ENCODE assay signal across 8 mouse cellular contexts in the genomic region with DNA sequence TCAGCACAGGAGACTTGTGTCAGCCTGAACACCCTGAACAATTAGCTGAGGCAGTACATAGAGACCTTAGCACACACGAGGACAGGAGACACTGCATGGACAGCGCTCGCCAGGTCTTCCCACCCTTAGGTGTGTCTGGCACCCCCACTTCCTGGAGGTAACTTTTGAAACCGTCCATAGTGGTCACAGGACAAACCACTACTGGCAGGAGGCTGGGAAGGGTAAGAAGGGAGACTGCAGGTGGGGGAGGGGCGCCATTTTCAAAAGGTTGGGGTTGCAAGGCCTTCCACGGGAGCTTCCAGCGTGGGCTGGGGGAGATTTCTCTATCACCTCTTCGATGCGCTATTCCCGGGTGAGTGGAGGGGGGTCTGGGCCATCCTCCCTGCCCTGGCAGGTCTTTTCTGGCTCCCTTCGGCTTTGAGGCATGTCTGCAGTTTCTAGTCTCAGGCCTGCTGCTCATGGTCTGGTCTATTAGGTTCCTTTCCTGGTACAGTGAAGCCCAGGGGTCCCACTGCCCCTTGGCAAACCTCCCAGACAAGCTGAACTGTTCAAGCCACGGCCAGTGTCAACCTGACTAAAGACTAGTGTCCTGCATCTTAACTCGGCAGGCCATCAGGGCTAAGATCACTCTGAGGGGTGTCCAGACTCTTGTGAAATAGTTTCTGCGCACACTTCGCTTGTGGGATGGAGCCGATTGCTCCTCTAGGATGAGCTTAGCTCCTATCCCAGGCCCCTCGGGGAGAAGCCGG. TPM values are rescaled to one million over a fixed set of nuclear protein-coding genes. Genes with fewer than 3 reads are reported as not detected.
DNase-seq lines count a peak whose midpoint lies in the region; ATAC-seq lines count a peak whose summit lies in the region.

No protein-coding gene starts in this region.

- H3K4me2 ChIP-seq in forebrain, embryonic 12.5 days, result peak overlapping the region; percentile 76

- DNase-seq in retina, postnatal 1 day, result peak; percentile 24
- no peak for DNase-seq in retina, embryonic 14.5 days (ENCODE audit: low spot score)
- peak; percentile 38 to 59 for DNase-seq in kidney, adult 8-10 months
- DNase-seq in midbrain, embryonic 10.5 days (ENCODE audit: low spot score), result no peak
- DNase-seq in thymus, postnatal 4 days, result peak; percentile 70
- DNase-seq in left cerebral cortex, adult 11 months (ENCODE audit: low spot score), result no peak
- DNase-seq in adrenal gland, postnatal 14 days, result no peak

- H3K9ac ChIP-seq in forebrain, embryonic 12.5 days, result peak overlapping the region; percentile 64

- peak overlapping the region; percentile 42 for H3K4me3 ChIP-seq in forebrain, embryonic 12.5 days (replicated peaks)
- H3K4me3 ChIP-seq in midbrain, embryonic 10.5 days, result peak overlapping the region; percentile 57

- H3K36me3 ChIP-seq in forebrain, embryonic 12.5 days (replicated peaks), result peaks cover 31% of the 10 kb centered on the region
- H3K36me3 ChIP-seq in midbrain, embryonic 10.5 days, result peaks cover 37% of the 10 kb centered on the region

- no peak for ATAC-seq in forebrain, embryonic 12.5 days (ENCODE audit: low FRiP score)

- 38% methylated on average over 18 of the region's 18 CpGs for WGBS in forebrain, embryonic 12.5 days
- 38% methylated on average over 18 of the region's 18 CpGs for WGBS in midbrain, embryonic 10.5 days

- H3K27ac ChIP-seq in forebrain, embryonic 12.5 days, result no peak overlapping the region
- peak overlapping the region; percentile 79 for H3K27ac ChIP-seq in midbrain, embryonic 10.5 days (replicated peaks)

- H3K4me1 ChIP-seq in forebrain, embryonic 12.5 days, result peaks cover 18% of the 10 kb centered on the region
- peaks cover 28% of the 10 kb centered on the region for H3K4me1 ChIP-seq in midbrain, embryonic 10.5 days

- peaks cover 4% of the 10 kb centered on the region; the same call in 1 of the 2 replicates for H3K9me3 ChIP-seq in forebrain, embryonic 12.5 days
- H3K9me3 ChIP-seq in midbrain, embryonic 10.5 days (replicated peaks), result no peaks in the 10 kb centered on the region

- peaks cover 13% of the 10 kb centered on the region; the same call in 1 of the 2 replicates for H3K27me3 ChIP-seq in forebrain, embryonic 12.5 days
- H3K27me3 ChIP-seq in midbrain, embryonic 10.5 days (ENCODE audit: low read depth, poor library complexity, severe bottlenecking), result peaks cover 9% of the 10 kb centered on the region; the same call in 1 of the 2 replicates

RNA-seq across cellular contexts. Expression of a gene that starts 0.9 kb away (rescaled TPM):
- 37.8 and 42.6 TPM in 2 replicates for polyA plus RNA-seq in forebrain, embryonic 12.5 days (2016; fragmentation: Nextera tagmentation; extraction: Ambion mirVana)
- polyA plus RNA-seq in midbrain, embryonic 10.5 days (2016; fragmentation: Nextera tagmentation; extraction: Ambion mirVana), result 75.8 and 80.9 TPM in 2 replicates
- 25.5 and 47.7 TPM in 2 replicates for total RNA-seq in adrenal gland, postnatal 14 days (2021)

RNA-seq across cellular contexts. Expression of a gene that starts 10.0 kb away (rescaled TPM):
- not detected in 2 replicates for polyA plus RNA-seq in forebrain, embryonic 12.5 days (2016; fragmentation: Nextera tagmentation; extraction: Ambion mirVana)
- polyA plus RNA-seq in midbrain, embryonic 10.5 days (2016; fragmentation: Nextera tagmentation; extraction: Ambion mirVana), result not detected in 2 replicates
- not detected in 2 replicates for total RNA-seq in adrenal gland, postnatal 14 days (2021)

RNA-seq across cellular contexts. Expression of a gene that starts 11.4 kb away (rescaled TPM):
- polyA plus RNA-seq in forebrain, embryonic 12.5 days (2016; fragmentation: Nextera tagmentation; extraction: Ambion mirVana), result 39.3 and 42.6 TPM in 2 replicates
- polyA plus RNA-seq in midbrain, embryonic 10.5 days (2016; fragmentation: Nextera tagmentation; extraction: Ambion mirVana), result 60.3 and 60.7 TPM in 2 replicates
- total RNA-seq in adrenal gland, postnatal 14 days (2021), result 10.6 and 13.3 TPM in 2 replicates

RNA-seq across cellular contexts. Expression of a gene that starts 28.7 kb away (rescaled TPM):
- 0.15 TPM in 1 of 2 replicates, not detected in the other for polyA plus RNA-seq in forebrain, embryonic 12.5 days (2016; fragmentation: Nextera tagmentation; extraction: Ambion mirVana)
- polyA plus RNA-seq in midbrain, embryonic 10.5 days (2016; fragmentation: Nextera tagmentation; extraction: Ambion mirVana), result 0.07 TPM in 1 of 2 replicates, not detected in the other
- total RNA-seq in adrenal gland, postnatal 14 days (2021), result 0.45 TPM in 1 of 2 replicates, not detected in the other

RNA-seq across cellular contexts. Expression of a gene that starts 44.0 kb away (rescaled TPM):
- 35.1 and 35.4 TPM in 2 replicates for polyA plus RNA-seq in forebrain, embryonic 12.5 days (2016; fragmentation: Nextera tagmentation; extraction: Ambion mirVana)
- polyA plus RNA-seq in midbrain, embryonic 10.5 days (2016; fragmentation: Nextera tagmentation; extraction: Ambion mirVana), result 31.7 and 35.6 TPM in 2 replicates
- 37.9 and 38.5 TPM in 2 replicates for total RNA-seq in adrenal gland, postnatal 14 days (2021)

Comparison
In these comparisons a context has a peak if more than half of its experiments do, and no peak if none do; other contexts are left out.
1. DNase-seq: peak in retina, postnatal 1 day (single experiment), kidney, adult 8-10 months (2 of 2) and thymus, postnatal 4 days (single experiment); none in retina, embryonic 14.5 days (single experiment), midbrain, embryonic 10.5 days (single experiment), left cerebral cortex, adult 11 months (single experiment) and adrenal gland, postnatal 14 days (single experiment).